Mouse (Mus musculus) kidney, adult 11 months (tissue): Measurements from ENCODE around the gene Gm21738.
"Not testable (repeated sequence)": the region's sequence is repeated elsewhere in the genome, so short reads cannot be mapped to it uniquely, and the experiment has no call there.

Experiments used
- DNase-seq: peaks from one replicate; pipeline ENCODE4 v3.0.0; 2022

Gene Gm21738

DNA sequence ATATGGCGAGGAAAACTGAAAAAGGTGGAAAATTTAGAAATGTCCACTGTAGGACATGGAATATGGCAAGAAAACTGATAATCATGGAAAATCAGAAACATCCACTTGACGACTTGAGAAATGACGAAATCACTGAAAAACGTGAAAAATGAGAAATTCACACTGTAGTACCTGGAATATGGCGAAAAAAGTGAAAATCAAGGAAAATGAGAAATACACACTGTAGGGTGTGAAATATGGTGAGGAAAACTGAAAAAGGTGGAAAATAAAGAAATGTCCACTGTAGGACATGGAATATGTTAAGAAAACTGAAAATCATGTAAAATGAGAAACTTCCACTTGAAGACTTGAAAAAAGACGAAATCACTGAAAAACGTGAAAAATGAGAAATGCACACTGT is at the start of gene Gm21738:
TSS of gene Gm21738 (minus strand) at position 101 of the 400 bp plus-strand sequence.
- DNase-seq = not testable (repeated sequence)

DNA sequence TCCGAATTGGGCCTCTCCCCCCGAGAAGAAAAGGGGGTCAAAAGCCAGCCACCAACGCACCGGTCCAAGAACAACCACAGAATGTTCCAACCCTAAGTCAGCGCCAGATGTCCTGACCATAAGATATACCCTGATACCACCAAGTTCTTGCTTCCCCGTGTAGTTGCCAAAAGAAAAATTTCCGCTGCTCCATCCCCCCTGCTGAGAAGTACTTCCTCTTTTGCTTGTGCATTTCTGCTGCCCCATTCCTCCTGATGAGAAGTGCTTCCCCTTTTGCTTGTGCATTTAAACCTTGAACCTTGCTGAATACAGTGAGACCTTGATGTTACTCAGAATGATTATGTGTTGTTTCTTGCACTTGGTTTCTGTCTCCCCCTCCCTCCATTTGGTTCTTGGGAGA is 35.0 kb downstream of the Gm21738 start:
- not testable (repeated sequence) for DNase-seq
